Mouse (Mus musculus): Measurements from ENCODE around the gene Anapc15.
A peak's percentile ranks its signal among the peaks of the same experiment; 100 is the strongest.
"Not testable (repeated sequence)": the region's sequence is repeated elsewhere in the genome, so short reads cannot be mapped to it uniquely, and the experiment has no call there.

The Anapc15 gene

DNA sequence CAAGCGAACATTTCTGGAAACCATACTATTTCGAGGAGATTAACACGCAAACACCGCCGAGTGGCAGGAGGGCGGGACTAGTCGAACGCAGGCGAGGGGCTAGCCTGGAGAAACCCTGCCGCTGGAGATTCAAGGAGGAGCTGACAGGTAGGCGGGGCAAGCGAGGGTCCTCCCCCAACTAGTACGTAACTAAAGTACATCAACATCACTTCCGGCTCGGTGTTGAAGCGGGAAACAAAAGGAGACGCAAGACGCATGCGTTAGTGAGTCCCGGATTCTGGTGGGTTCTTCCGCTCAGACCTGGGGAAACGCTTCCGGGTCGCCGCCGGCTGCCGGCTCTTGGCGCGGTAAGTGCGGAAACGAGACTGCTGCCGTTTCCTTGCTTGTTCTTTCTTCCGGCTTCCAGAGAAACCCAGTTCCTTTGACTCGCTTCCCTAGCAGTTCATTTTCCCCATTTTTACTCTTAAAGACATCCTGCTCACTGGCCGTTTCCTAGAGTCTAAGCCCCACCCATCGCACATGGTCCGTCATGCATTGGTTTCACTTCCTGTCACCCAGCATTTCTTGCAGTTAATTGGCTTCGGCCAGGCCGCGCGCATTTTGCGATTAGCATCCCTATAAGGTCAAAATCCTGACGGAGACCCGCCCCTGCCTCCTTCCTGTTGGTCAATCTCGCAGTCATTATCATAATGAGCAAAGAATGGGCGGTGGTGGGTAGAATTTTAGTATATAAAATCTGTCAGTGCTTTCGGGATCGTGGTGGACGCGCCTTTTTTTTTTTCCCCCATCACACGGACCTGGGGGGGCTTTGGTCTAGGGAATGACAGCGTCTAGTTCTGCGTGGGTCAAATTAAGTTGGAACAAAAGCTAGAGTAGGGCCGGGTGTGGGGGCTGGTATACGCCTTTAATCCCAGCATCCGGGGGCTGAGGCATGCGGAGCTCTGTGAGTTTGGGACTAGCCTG is 32.9 kb downstream of the Anapc15 start:
- peak; percentile 98 to 99 for DNase-seq (ENCODE audit: low spot score in 2 of 2)

DNA sequence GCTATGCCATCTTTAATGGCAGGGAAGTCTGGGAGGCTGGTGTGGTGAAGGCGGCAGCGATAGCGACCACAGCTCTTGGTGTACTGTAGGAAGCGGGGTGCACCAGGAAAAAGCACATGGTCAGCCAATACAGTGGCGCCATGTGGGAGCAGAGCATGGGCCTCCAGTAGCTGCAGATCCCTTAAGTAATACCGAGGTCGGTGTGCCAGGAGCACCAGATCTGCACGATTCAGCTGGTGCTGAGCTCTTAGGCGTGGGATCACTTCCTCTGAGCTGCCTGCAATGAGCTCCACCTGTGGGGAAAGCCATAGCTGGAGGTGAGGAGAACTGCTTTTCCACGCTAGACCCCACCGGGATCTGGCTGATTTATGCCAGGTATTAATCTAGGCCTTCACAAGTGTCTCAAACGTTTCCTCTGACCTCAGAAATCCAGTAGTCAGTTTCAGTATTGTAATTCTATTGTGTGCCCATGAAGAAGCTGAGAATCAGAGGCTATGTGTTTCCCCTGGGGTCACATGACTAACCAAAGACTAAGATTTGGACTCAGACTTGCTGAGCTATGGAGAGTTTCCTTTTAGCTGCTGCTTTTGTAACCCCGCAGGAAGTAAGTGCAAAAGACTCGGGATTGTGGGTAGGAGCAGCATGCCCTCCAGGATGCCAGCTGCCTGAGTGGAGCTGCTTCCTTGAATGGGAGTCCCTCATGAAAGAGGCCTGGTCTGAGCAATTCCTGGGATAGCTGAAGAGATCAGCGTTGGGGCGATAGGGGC is 37.0 kb downstream of the Anapc15 start:
- no peak for DNase-seq (ENCODE audit: low spot score in 2 of 2)

DNA sequence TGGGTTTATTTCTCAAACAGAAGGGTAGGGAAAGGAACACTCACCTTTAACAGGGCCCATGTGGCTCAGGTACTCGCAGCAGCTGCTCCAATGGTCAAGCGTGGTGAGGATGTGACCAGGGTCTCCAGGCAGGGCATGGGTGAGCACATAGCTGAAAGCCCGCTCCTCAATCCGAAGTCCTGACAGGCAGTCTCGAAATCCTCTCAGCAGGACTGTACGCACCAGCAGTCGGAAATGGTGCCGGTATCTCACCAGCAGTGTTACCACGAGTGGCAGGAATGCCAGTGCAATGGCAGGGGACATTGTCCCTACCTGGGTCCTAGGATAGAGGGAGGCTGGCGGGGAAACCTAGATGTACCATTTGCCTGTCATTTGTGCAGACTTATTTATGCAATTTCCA is 38.5 kb downstream of the Anapc15 start:
- DNase-seq (ENCODE audit: low spot score in 2 of 2) = no peak

DNA sequence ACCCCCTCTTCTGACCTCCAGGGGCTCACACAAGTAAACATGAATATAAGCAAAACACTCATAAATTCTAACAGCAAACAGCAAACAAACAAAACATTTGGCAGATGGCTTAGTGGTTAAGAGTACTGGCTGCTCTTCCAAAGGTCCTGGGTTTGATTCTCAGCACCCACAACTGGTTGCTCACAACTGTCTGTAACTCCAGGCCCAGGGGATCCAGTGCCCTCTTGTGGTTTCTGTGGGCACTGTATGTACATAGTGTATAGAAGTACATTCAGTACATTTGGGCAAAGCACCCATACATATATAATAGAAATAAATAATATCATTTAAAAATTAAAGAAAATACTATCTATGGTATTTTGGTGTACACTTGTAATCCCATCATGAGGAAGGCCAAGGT is 39.3 kb downstream of the Anapc15 start:
- no peak for DNase-seq (ENCODE audit: low spot score in 2 of 2)

DNA sequence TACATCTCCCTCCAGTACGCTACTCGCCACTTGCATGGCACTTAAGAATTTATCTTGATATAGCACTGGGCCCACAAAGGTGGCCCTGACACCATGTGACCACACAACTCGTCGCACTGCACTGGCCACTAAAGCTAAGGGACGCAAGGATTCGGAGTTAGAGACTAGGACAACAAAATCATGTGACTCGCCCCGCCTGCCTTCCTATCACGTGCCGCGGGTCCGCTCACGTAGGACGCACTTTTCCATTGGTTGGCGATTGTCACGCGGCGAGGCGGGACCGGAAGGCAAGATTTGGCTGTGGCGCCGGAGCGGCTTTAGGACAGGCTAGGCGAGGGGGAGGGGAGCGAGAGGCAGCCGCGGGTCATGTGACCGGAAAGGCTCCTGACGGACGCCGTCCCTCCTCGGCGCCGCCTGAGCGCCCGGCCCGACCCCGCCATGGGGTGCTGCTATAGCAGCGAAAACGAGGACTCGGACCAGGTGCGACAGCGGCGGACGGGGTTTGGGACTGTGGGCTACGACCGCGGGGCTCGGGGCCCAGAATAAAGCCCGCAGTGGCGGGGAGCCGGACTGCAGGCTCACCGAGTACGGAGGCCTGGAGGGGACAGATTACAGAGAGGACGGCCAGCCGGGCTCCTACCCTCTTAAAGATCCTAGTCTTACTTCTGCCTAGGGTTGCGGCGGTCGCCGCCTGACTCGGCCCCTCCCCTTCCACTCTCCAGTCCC is 42.2 kb downstream of the Anapc15 start, which contains the start of gene Lamtor1:
Gene Lamtor1, plus strand, starts transcription at position 344 of the 726 bp plus-strand sequence.
- peak; percentile 100 for DNase-seq (ENCODE audit: low spot score in 2 of 2)

DNA sequence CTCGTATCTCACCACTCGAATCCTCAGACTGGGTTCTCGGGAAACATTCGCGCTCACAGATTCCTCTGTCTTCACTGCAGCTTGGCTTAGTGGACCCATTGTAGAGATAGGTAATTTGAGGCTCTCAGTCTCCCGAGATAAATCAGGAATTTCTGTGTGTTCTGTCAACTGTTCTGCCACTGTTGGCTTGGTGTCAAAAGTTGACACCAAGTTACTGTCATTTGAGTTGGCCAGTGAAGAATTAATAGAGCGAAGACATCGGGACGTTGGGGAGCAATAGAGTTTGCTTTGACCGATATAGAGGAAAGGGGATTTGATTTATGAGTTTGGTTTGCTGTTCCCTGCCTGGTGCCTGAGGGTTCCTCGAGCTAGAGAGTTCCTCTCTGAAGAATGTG is 42.8 kb downstream of the Anapc15 start, which contains the start of gene Tomt:
Gene Tomt, minus strand, starts transcription at position 73 of the 395 bp plus-strand sequence.
- DNase-seq (ENCODE audit: low spot score in 2 of 2) = no peak

DNA sequence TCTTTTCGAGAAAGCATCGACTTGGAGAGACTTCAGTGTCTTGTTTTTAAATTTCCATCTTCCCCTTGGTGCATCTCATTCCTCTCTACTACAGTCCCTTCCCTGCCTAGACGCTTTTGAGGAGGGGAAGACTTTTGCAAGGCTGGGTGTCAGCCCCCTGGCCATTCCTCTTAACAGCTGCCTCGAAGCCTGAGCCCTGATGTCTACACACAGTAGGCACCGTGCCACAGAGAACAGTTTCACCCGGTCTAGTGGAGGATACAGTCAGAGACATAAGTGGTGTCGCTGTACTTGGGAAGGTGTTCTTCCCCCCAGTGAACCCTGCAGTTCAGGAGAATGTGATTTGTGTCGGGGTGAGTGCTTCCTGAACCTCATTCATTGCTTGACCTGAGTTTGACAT is 43.2 kb downstream of the Anapc15 start:
- no peak for DNase-seq (ENCODE audit: low spot score in 2 of 2)

DNA sequence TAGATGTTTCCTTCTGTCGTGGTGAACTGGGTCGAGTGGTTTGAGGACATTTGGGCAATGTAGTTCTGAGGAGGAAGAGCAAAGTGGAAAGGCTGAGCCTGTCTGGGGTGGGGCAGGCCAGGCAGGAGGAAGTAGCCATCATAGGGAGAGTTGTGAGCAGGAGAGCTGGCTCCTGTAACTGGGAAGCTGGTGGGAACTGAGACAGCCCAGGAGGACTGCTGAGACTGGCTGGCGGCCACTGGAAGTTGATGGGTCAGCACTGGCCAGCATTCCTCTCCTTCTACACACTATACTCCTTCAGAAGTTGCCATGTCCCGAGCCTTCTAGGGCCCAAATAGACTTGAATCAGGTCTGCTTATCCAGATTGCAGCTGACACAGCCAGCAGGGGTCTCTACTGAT is 44.9 kb downstream of the Anapc15 start:
- no peak for DNase-seq (ENCODE audit: low spot score in 2 of 2)

DNA sequence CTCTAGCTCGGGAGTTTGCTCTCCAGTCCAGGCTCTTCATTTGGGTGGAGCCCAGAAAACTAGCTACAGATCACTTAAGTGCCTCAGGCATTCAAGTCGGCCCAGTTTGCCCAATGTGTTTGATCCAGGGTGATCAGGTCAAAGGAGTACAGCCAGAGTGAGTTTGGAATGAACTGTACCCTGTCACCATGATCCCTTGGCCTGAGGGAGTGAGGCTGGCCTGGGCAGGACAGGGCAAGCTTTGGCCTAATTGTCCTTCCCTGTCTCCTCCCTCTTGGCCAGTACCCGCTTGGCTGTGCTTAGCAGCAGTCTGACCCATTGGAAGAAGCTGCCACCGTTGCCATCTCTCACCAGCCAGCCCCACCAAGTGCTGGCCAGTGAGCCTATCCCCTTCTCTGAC is 46.6 kb downstream of the Anapc15 start:
- no peak for DNase-seq (ENCODE audit: low spot score in 2 of 2)

DNA sequence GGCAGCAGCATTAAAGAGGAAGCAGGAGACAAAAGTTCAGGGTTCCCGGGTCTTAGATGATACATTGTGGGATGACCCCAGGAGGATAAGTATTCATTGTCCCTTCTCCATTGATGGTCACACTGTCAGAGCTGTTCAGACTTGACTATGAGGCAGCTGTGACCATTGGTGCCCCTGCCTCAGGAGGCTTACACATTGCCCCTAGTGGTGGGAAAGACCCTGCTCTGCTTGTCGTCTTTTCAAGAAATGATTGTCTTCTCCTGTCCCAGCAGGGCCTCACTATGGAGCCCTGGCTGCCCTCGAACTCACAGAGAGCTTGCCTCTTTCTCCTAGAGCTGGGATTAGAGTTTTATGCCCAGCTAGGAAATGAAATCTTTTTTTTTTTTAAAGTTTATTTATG is 48.5 kb downstream of the Anapc15 start:
- no peak for DNase-seq (ENCODE audit: low spot score in 2 of 2)

DNA sequence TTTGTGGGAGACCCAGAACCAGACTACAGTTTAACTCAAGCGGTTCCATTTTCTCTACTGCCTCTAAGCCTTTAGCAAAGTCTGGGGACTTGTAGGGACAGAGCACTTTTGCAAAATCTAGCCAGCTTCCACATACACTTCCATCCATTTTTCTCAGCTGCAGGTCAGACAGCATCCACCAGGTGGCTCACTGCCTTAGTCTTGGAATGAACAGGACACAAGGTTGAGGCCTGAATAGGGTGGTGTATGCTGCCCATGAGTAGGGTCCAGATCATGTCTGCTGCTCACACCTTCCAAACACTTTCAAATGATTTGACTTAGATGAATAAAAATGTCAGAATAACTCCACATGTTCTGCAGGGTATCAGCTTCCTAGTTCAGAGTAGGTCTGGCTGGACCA is 54.6 kb downstream of the Anapc15 start:
- peak; percentile 75 to 81 for DNase-seq (ENCODE audit: low spot score in 2 of 2)

DNA sequence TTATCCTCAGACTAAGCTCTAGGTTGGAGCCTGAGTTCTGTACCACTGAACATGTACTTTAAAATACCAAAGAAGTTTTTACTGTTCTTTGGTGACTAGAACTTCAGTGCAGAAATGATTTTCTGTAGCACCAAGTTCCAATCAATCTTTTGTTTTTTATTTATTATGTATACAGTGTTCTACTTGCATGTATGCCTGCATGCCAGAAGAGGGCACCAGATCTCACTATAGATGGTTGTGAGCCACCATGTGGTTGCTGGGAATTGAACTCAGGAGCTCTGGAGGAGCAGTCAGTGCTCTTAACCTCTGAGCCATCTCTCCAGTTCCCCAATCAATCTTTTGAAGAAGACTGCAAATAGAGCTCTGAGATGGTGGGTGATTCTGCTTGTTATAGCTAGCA is 62.4 kb downstream of the Anapc15 start:
- DNase-seq (ENCODE audit: low spot score in 2 of 2) = not testable (repeated sequence)

DNA sequence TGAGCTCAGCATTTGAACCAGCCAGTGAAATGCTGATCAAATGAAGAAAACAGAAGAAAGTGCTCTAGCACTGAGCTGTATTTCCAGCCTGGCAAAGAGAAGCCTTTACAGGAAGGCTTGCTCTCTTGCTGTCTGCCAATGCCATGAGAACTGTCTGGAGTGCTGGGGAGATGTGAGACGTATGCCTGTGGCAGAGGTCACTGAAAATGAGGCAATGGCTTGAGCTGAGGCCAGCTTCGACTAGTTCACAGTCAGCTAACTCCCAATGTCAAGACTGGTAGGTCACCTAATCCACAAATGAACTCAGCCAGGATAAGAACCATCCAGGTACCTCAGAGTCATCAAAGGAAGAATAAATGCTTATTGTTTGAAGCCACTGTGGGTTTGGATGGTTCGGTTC is 64.6 kb downstream of the Anapc15 start:
- no peak for DNase-seq (ENCODE audit: low spot score in 2 of 2)

DNA sequence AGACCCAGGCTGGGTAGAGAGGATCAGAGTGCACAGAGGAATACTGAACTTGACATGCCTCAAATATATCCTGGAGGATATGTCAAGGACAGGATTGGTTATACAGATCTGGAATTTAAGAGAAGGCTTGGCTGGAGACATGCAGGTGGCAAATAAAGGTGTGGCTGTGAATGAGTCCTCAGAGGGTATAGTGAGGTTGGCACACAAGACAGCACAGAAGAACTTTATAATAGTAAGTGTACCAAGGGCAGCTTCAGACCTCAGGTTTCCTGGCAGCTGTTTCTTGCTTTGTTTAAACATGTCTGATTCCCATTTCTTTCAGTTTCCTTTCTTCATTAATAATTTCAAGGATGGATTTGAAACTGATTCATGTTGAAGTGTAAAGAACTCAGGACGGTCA is 69.0 kb downstream of the Anapc15 start:
- DNase-seq (ENCODE audit: low spot score in 2 of 2) = no peak

DNA sequence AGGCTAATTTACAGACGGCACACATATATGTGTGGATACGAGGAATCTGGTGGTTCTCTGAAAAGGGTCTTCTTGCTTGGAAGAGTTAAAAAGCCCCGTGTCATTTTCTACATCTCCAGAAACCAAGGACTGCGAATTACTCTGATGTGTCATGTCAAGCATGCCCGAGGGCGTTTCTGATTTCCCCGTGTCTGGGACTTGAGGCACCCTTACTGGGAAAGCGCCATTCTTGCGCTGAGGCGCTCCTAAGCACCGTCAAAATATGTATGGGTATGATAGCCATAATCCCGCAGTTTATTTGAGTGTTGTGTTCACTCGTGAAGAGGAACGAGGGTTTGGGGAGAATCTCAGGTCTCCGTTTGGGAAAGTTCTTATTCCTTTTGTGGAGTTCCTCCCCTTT is 69.8 kb downstream of the Anapc15 start:
- no peak for DNase-seq (ENCODE audit: low spot score in 2 of 2)

DNA sequence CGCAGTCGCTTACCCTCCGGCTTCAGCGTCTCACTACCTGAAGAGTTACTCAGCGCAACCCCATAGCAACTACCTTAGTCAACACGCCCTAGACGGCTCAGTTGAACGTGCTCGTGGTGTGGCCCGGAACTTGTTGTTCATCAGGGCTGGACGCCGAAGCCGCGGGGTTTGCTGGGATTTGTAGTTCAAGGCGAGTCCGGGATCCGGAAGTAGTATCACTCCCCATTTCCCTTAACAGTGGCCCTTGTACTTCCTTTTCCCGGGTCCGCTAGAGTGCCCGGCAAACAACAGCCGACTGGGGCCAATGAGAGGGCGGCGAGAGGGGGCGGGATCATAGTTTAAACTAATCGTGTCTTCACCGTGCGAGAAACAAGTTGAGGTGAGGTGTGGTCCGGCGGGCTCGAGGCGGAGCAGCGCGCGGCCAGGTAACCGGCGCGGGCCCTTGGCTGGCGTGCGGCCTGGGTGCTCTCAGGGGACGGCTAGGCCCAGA is 70.3 kb downstream of the Anapc15 start, which contains the start of the genes Lrrc51 and Numa1:
Gene Lrrc51, minus strand, starts transcription at position 145 of the 490 bp plus-strand sequence.
Gene Numa1, plus strand, starts transcription at position 361 of the 490 bp plus-strand sequence.
- peak; percentile 98 to 99 for DNase-seq (ENCODE audit: low spot score in 2 of 2)

DNA sequence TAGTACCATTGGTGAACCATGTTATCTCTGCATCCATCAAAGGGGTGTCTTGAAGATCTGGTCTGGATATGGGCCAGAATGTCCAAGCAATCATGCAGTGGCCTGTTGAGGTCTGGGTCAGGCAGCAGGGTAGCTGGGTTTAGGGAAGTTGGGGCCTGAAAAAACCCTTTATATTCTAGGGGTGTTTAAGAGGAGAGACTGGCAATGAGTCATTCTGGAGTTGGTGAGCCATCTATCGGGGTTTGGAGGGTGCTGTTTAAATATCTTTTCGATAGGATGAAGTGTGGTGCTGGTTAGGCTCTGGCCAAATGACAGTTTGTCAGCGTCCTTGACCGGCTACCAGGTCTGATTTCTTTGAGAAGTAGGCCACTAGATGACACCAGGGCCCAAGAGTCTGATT is 72.4 kb downstream of the Anapc15 start:
- no peak for DNase-seq (ENCODE audit: low spot score in 2 of 2)

DNA sequence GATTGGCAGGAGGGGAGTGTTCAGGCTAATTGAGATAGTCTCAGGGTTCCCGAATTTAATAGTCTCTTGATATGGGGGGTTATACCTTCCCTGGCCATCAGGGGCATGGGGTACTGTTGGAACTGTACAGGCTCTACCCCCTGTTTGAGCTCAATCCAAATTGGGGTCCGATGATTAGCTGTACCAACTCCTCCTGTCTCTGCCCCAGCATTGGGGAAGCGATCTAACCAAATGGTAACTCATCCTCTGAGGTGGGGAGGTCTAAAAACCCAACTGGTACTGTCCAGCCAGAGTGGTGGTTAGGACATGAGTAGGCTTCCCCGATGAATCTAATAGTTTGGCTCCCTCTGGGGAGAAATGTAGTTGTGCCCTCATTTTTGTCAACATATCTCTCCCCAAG is 73.5 kb downstream of the Anapc15 start:
- DNase-seq (ENCODE audit: low spot score in 2 of 2) = no peak

DNA sequence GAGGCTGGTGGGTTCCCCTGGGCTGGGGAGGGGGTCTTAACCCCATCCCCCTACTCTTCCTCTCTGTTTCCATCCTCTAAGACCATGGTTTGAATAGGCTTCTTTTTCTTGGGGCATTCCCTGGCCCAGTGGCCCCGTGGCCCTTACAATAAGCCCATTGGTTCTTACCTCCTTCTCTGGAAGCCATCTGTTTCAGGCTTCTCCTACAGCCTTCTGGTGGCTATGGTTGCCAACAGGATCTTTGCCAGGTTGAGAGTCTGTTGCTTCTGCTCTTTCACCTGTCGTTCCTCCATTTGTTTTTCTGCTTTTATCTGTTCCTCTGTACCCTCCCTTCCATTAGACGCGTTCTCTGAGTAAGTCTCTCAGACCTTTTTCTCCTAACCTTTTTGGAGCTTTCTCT is 74.1 kb downstream of the Anapc15 start:
- peak in 1 of 2 experiments; percentile 17 for DNase-seq (ENCODE audit: low spot score in 2 of 2)

DNA sequence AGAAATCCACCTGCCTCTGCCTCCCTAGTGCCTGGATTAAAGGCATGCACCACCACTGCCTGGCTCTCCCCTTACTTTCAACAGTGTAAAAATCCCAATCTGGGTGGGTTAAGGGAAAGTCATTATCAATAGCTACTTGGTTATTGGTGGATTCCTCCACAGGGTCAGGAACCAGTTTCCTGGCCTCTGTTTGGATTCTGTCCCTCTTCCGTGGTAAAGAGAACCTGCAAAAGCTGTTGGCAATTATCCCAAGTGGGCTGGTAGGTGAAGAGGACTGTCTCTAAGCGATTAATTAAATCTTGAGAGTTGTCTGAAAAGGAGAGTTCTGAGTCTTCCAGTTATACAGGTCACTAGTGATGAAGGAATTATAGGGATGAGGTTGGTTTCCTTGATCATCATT is 74.8 kb downstream of the Anapc15 start:
- no peak for DNase-seq (ENCODE audit: low spot score in 2 of 2)

DNA sequence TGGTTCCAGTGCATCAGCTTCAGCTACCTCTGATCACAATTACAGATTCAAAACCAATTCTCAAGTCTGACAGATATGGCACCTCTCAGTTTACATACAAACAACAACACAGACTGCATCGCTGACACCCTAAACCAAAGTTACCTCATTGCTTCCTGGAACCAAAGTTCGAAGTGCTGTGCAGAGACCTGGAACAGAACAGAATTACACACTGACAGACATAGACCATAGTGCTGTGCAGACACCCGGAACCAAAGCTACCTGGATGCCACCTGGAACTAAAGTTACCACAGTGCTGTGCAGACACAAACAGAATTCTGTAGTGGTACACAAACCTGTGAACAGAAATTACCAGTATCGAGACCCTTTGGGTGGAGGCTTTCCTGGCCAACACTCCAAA is 76.2 kb downstream of the Anapc15 start:
- no peak for DNase-seq (ENCODE audit: low spot score in 2 of 2)

DNA sequence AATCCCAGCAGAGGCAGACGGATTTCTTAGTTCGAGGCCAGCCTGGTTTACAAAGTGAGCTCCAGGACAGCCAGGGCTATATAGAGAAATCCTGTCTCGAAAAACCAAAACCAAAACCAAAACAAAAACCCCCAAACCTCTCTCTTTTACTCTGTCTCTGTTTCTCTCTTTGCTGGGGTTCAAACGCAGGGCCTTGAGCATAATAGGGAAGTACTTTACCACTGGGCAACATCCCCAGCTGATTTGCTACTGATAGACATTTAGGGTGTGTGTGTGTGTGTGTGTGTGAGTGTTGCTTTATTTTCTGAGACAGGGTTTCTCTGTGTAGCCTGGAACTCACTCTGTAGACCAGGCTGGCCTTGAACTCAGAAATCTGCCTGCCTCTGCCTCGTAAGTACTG is 85.5 kb downstream of the Anapc15 start:
- not testable (repeated sequence) for DNase-seq (ENCODE audit: low spot score in 2 of 2)

Data from right cerebral cortex, adult 2 months (tissue).